Mouse (Mus musculus): ENCODE results near the gene D17H6S53E.
A peak's percentile ranks its signal among the peaks of the same experiment; 100 is the strongest.
"Not testable (repeated sequence)": the region's sequence is repeated elsewhere in the genome, so short reads cannot be mapped to it uniquely, and the experiment has no call there.

Gene D17H6S53E

GRCm38 (mm10) chr17:35101161-35101560 lies 25.0 kb upstream of the D17H6S53E start:
- DNase-seq (ENCODE audit: low read depth): no peak

- no peak for DNase-seq (ENCODE audit: low read depth)
Observed at GRCm38 (mm10) chr17:35102299-35102698, 23.9 kb upstream of the D17H6S53E start.

- DNase-seq (ENCODE audit: low read depth): no peak
Observed at GRCm38 (mm10) chr17:35103221-35103690, 22.9 kb upstream of the D17H6S53E start.

GRCm38 (mm10) chr17:35104079-35104478 lies 22.1 kb upstream of the D17H6S53E start:
- no peak for DNase-seq (ENCODE audit: low read depth)

- peak; percentile 74 for DNase-seq (ENCODE audit: low read depth)
Observed at GRCm38 (mm10) chr17:35104754-35105153, 21.4 kb upstream of the D17H6S53E start.

- no peak for DNase-seq (ENCODE audit: low read depth)
Observed at GRCm38 (mm10) chr17:35105740-35106389, 20.3 kb upstream of the D17H6S53E start.

GRCm38 (mm10) chr17:35106522-35106921 lies 19.7 kb upstream of the D17H6S53E start:
- DNase-seq (ENCODE audit: low read depth): no peak

GRCm38 (mm10) chr17:35108097-35108496 lies 18.1 kb upstream of the D17H6S53E start, which contains the start of gene Ly6g5c:
Ly6g5c (plus strand) TSS chr17:35108279.
- DNase-seq (ENCODE audit: low read depth): no peak

GRCm38 (mm10) chr17:35111774-35112173 lies 14.4 kb upstream of the D17H6S53E start:
- no peak for DNase-seq (ENCODE audit: low read depth)

- DNase-seq (ENCODE audit: low read depth): no peak
Observed at GRCm38 (mm10) chr17:35115046-35116019, 10.8 kb upstream of the D17H6S53E start, which contains the start of gene Ly6g5b. Ly6g5b (minus strand) TSS chr17:35115428.

GRCm38 (mm10) chr17:35120745-35121142 lies 5.4 kb upstream of the D17H6S53E start:
- DNase-seq (ENCODE audit: low read depth): no peak

GRCm38 (mm10) chr17:35121143-35121799 lies 4.9 kb upstream of the D17H6S53E start, which contains the start of gene Gpank1:
Gpank1 (plus strand) TSS chr17:35121455.
- peak; percentile 97 for DNase-seq (ENCODE audit: low read depth)

- peak; percentile 70 for DNase-seq (ENCODE audit: low read depth)
Observed at GRCm38 (mm10) chr17:35121871-35122303, 4.3 kb upstream of the D17H6S53E start, which contains the start of gene Csnk2b. Csnk2b (minus strand) TSS chr17:35122053.

GRCm38 (mm10) chr17:35123287-35123686 lies 2.9 kb upstream of the D17H6S53E start:
- DNase-seq (ENCODE audit: low read depth): not testable (repeated sequence)

GRCm38 (mm10) chr17:35124261-35124896 lies 1.8 kb upstream of the D17H6S53E start:
- DNase-seq (ENCODE audit: low read depth): not testable (repeated sequence)

- no peak for DNase-seq (ENCODE audit: low read depth)
Observed at GRCm38 (mm10) chr17:35125081-35125480, 1.1 kb upstream of the D17H6S53E start.

- DNase-seq (ENCODE audit: low read depth): no peak
Observed at GRCm38 (mm10) chr17:35125578-35125977, 595 bp upstream of the D17H6S53E start.

- no peak for DNase-seq (ENCODE audit: low read depth)
Observed at GRCm38 (mm10) chr17:35127017-35127416, 844 bp downstream of the D17H6S53E start.

GRCm38 (mm10) chr17:35128996-35129395 lies 2.8 kb downstream of the D17H6S53E start:
- DNase-seq (ENCODE audit: low read depth): no peak

GRCm38 (mm10) chr17:35131038-35131437 lies 4.9 kb downstream of the D17H6S53E start:
- DNase-seq (ENCODE audit: low read depth): no peak

GRCm38 (mm10) chr17:35131500-35132173 lies 5.5 kb downstream of the D17H6S53E start, which contains the start of gene Apom:
Apom (minus strand) TSS chr17:35132050.
- DNase-seq (ENCODE audit: low read depth): no peak

All from c-Kit-positive CD71-positive TER-119-negative erythroid progenitor cells, embryonic 14.5 days (primary cell).